Mouse (Mus musculus) urinary bladder, postnatal 14 days (tissue): ENCODE results near the gene Josd2.

Experiments used
- DNase-seq: peaks from one replicate; pipeline ENCODE4 v3.0.0; 2021; ENCODE audit warnings: low spot score

The Josd2 gene

DNA sequence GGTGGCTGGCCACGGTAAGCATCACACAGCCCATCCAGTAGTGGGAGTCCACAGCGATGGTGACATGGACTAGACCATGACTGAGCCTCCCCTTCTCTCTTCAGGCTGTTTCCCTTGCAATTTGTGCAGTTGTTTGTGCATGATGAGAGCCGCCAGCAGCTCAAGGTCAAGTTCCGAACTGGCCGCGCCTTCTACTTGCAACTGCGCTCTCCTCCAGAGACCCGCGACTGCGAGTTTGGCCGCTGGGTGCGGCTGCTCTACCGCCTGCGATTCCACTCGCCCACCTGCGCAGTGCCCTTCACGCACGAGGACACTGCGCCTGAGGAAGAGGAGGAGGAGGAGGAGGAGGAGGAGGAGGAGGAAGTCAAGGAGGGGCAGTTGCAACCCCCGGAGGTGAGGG lies 32.3 kb downstream of the Josd2 start:
- DNase-seq, result no peak

GRCm38 (mm10) chr7:44501563-44502115 lies 33.9 kb downstream of the Josd2 start:
- peak; percentile 65 for DNase-seq

DNA sequence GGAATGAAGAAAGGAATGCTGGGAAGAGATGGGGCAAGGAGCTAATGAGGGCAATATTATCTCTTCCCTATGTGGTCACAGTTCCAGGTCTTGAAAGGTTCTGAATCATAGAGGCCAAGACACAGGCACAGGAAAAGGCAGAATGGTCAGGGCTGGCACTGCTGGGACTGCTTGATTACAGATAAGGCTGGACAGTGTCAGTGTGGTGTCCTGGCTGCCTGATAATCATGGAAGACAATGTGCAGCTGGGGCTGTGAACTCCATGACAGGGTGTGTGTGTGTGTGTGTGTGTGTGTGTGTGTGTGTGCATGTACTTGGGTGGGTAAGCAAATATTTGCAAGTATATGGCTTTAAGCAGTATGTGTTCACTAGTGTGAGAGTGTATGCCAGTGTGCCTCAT lies 39.7 kb downstream of the Josd2 start:
- no peak for DNase-seq

DNA sequence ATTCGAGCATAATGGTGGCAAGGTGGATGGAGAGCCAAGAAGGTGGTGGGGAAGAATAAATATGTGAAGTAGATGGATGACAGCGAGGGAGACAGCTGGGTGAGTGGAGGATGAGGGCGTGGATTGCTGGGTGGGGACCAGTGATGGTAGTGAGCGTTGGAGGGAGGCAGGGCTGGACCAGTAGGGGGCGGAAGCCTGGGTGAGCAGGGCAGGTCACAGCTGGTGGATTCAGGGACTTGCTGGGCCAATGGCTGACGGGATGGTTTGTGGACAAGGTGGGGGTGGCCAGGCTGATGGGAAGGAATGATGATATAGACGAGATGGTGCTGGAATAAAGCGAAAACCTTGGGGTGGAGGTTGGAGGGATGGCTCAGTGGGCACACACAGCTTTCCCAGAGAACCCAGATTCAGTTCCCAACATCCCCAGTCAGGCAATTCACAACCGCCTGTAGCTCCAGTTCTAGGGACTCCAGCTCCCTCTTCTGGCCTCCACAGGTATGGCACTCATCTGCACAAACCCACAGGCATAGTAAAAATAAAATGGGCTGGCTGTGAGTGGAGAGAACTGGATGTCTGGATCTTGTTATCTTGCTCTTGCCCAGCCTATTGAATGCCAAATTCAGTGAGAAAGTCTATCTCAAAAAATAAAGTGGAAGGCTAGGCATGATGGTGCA lies 51.6 kb downstream of the Josd2 start:
- no peak for DNase-seq

GRCm38 (mm10) chr7:44520990-44521389 lies 53.2 kb downstream of the Josd2 start:
- DNase-seq, result no peak
